Mouse (Mus musculus): Measurements from ENCODE around the gene Arl5a. TPM values are rescaled to one million over a fixed set of nuclear protein-coding genes. Genes with fewer than 3 reads are reported as not detected.

The Arl5a gene
- polyA plus RNA-seq, 1 experiment from 2014 or later = 36.5 TPM

DNA sequence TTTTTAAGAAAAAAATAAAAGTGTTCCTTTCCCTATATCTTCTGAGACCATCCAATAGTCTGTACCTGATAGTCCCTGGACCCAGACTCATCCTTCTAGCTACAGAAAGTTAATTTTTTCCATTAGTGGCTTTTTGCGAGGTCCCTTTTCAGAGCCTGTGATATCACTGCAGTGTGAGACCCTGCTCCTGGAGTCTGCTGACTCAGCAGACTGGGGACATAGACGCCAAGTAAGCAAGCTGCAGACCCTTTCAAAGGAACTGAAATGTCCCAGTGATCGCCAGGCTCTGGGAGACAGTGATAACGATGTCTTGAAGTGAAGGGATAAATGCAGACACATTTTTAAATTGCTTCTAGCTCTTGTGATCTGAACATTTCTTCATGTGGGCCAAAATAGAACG is 21.9 kb upstream of the Arl5a start:
- H3K9ac ChIP-seq (ENCODE audit: low read length) = no peak overlapping the region
- no peaks in the 10 kb centered on the region for H3K9me3 ChIP-seq (ENCODE audit: control insufficient read depth, low read length)
- no peak overlapping the region for H3K27ac ChIP-seq (ENCODE audit: low read length)
- no peaks in the 10 kb centered on the region for H3K36me3 ChIP-seq (ENCODE audit: control insufficient read depth, insufficient read depth, low read length)
- no peak overlapping the region for H3K4me2 ChIP-seq (ENCODE audit: low read depth, low read length)
- H3K4me3 ChIP-seq (ENCODE audit: low read length) = no peak overlapping the region
- no peaks in the 10 kb centered on the region for H3K27me3 ChIP-seq (ENCODE audit: control insufficient read depth, insufficient read depth, low read depth, low read length)
- WGBS = 53% methylated on average over 5 of the region's 5 CpGs
- peaks cover 5% of the 10 kb centered on the region; the same call in 1 of the 2 replicates for H3K4me1 ChIP-seq (replicated peaks; ENCODE audit: control insufficient read depth, insufficient read depth, low read length)
- ATAC-seq (ENCODE audit: low read depth) = no peak

GRCm38 (mm10) chr2:52442125-52442524 is 17.4 kb upstream of the Arl5a start:
- Histone ChIP-seq H3K36me3 (ENCODE audit: control insufficient read depth, insufficient read depth, low read length) (no peaks in the 10 kb centered on the region), H3K27ac (ENCODE audit: low read length) (peak overlapping the region; percentile 67), H3K27me3 (ENCODE audit: control insufficient read depth, insufficient read depth, low read depth, low read length) (no peaks in the 10 kb centered on the region), H3K4me3 (ENCODE audit: low read length) (no peak overlapping the region), H3K4me2 (ENCODE audit: low read depth, low read length) (peak overlapping the region; percentile 11; the same call in 1 of the 2 replicates), H3K9ac (ENCODE audit: low read length) (no peak overlapping the region), H3K9me3 (ENCODE audit: control insufficient read depth, low read length) (no peaks in the 10 kb centered on the region), H3K4me1 (replicated peaks; ENCODE audit: control insufficient read depth, insufficient read depth, low read length) (peaks cover 12% of the 10 kb centered on the region; the same call in 1 of the 2 replicates)
- 27% methylated on average over 5 of the region's 5 CpGs for WGBS
- peak; percentile 72 for ATAC-seq (ENCODE audit: low read depth)

DNA sequence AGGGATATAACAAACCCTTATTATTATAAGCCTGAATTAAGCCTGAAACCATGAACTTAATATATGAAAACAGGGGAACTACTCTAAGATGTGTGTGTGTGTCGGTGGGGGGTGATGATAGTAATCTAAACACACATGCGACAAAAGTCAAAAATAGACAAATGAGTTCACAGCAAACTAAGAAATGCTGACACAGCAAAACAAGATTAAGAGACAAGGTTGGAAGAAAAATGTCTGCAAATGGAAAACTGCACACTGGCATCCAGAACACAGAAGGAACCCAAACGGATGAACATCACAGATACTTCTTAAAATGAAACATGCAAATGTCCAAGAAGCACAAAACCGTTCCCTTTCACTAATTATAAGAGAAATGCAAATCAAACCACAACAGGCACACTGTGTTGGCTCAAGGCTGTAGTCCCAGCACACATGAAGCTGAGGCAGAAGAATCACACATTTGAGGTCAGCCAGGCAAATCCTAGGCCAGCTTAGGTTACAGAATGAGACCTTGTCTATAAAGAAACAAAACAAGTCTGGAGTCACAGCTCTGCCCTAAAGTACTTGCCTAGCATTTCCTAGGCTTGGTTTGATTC is 15.8 kb upstream of the Arl5a start:
- no peak overlapping the region for H3K9ac ChIP-seq (ENCODE audit: low read length)
- no peaks in the 10 kb centered on the region for H3K36me3 ChIP-seq (ENCODE audit: control insufficient read depth, insufficient read depth, low read length)
- peaks cover 15% of the 10 kb centered on the region; the same call in 1 of the 2 replicates for H3K4me1 ChIP-seq (replicated peaks; ENCODE audit: control insufficient read depth, insufficient read depth, low read length)
- ATAC-seq (ENCODE audit: low read depth) = no peak
- whole genome bisulfite sequencing = 78% methylated on average over 4 of the region's 4 CpGs
- H3K4me2 ChIP-seq (ENCODE audit: low read depth, low read length) = no peak overlapping the region
- no peak overlapping the region for H3K4me3 ChIP-seq (ENCODE audit: low read length)
- H3K9me3 ChIP-seq (ENCODE audit: control insufficient read depth, low read length) = no peaks in the 10 kb centered on the region
- H3K27me3 ChIP-seq (ENCODE audit: control insufficient read depth, insufficient read depth, low read depth, low read length) = no peaks in the 10 kb centered on the region
- no peak overlapping the region for H3K27ac ChIP-seq (ENCODE audit: low read length)

GRCm38 (mm10) chr2:52438437-52438836 is 13.7 kb upstream of the Arl5a start:
- no peaks in the 10 kb centered on the region for H3K27me3 ChIP-seq (ENCODE audit: control insufficient read depth, insufficient read depth, low read depth, low read length)
- no peak overlapping the region for H3K4me2 ChIP-seq (ENCODE audit: low read depth, low read length)
- H3K4me3 ChIP-seq (ENCODE audit: low read length) = no peak overlapping the region
- peaks cover 15% of the 10 kb centered on the region; the same call in 1 of the 2 replicates for H3K4me1 ChIP-seq (replicated peaks; ENCODE audit: control insufficient read depth, insufficient read depth, low read length)
- 86% methylated on average over 4 of the region's 4 CpGs for WGBS
- 0 out of 2 replicates have a peak, but pooled peaks have one; percentile 3 for ATAC-seq (ENCODE audit: low read depth)
- no peaks in the 10 kb centered on the region for H3K36me3 ChIP-seq (ENCODE audit: control insufficient read depth, insufficient read depth, low read length)
- no peaks in the 10 kb centered on the region for H3K9me3 ChIP-seq (ENCODE audit: control insufficient read depth, low read length)
- no peak overlapping the region for H3K9ac ChIP-seq (ENCODE audit: low read length)
- H3K27ac ChIP-seq (ENCODE audit: low read length) = no peak overlapping the region

DNA sequence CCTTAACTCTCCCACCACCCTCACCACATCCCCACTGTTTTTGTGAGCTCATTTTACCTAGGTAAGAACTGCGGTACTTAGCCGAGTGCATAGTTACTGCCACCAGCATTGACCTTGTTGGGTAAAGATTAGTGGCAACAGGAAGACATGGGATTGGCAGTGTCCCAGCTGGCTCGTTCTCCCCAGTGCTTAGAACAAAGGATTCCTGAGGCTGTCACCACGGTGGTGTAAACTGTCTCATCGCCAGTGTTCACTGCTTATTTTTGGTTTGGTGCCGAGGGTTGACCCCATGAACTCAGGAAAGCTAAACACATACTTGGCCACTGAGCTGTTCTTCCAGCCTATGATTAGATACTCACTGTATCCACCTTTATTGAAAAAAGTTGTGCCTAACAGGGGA is 13.3 kb upstream of the Arl5a start:
- Histone ChIP-seq H3K9me3 (ENCODE audit: control insufficient read depth, low read length) (no peaks in the 10 kb centered on the region), H3K4me2 (ENCODE audit: low read depth, low read length) (no peak overlapping the region), H3K4me3 (ENCODE audit: low read length) (no peak overlapping the region), H3K36me3 (ENCODE audit: control insufficient read depth, insufficient read depth, low read length) (no peaks in the 10 kb centered on the region), H3K27ac (ENCODE audit: low read length) (no peak overlapping the region), H3K27me3 (ENCODE audit: control insufficient read depth, insufficient read depth, low read depth, low read length) (no peaks in the 10 kb centered on the region), H3K9ac (ENCODE audit: low read length) (no peak overlapping the region), H3K4me1 (replicated peaks; ENCODE audit: control insufficient read depth, insufficient read depth, low read length) (peaks cover 15% of the 10 kb centered on the region; the same call in 1 of the 2 replicates)
- WGBS = 23% methylated on average over 6 of the region's 6 CpGs
- ATAC-seq (ENCODE audit: low read depth) = peak; percentile 85

- Histone ChIP-seq H3K4me2 (ENCODE audit: low read depth, low read length) (no peak overlapping the region), H3K36me3 (ENCODE audit: control insufficient read depth, insufficient read depth, low read length) (no peaks in the 10 kb centered on the region), H3K27ac (ENCODE audit: low read length) (no peak overlapping the region), H3K9me3 (ENCODE audit: control insufficient read depth, low read length) (no peaks in the 10 kb centered on the region), H3K4me1 (replicated peaks; ENCODE audit: control insufficient read depth, insufficient read depth, low read length) (peaks cover 10% of the 10 kb centered on the region; the same call in 1 of the 2 replicates), H3K4me3 (ENCODE audit: low read length) (no peak overlapping the region), H3K27me3 (ENCODE audit: control insufficient read depth, insufficient read depth, low read depth, low read length) (no peaks in the 10 kb centered on the region), H3K9ac (ENCODE audit: low read length) (no peak overlapping the region)
- WGBS = 46% methylated on average over 14 of the region's 14 CpGs
- no peak for ATAC-seq (ENCODE audit: low read depth)
Measured at GRCm38 (mm10) chr2:52435919-52436632, 11.4 kb upstream of the Arl5a start.

- Histone ChIP-seq H3K27ac (ENCODE audit: low read length) (no peak overlapping the region), H3K9me3 (ENCODE audit: control insufficient read depth, low read length) (no peaks in the 10 kb centered on the region), H3K9ac (ENCODE audit: low read length) (no peak overlapping the region), H3K27me3 (ENCODE audit: control insufficient read depth, insufficient read depth, low read depth, low read length) (no peaks in the 10 kb centered on the region), H3K36me3 (ENCODE audit: control insufficient read depth, insufficient read depth, low read length) (no peaks in the 10 kb centered on the region), H3K4me2 (ENCODE audit: low read depth, low read length) (no peak overlapping the region), H3K4me1 (replicated peaks; ENCODE audit: control insufficient read depth, insufficient read depth, low read length) (peaks cover 8% of the 10 kb centered on the region; the same call in 1 of the 2 replicates), H3K4me3 (ENCODE audit: low read length) (no peak overlapping the region)
- 43% methylated on average over 7 of the region's 7 CpGs for WGBS
- peak; percentile 64; the same call in 1 of the 2 replicates for ATAC-seq (ENCODE audit: low read depth)
Measured at GRCm38 (mm10) chr2:52433365-52433764, 8.7 kb upstream of the Arl5a start.

DNA sequence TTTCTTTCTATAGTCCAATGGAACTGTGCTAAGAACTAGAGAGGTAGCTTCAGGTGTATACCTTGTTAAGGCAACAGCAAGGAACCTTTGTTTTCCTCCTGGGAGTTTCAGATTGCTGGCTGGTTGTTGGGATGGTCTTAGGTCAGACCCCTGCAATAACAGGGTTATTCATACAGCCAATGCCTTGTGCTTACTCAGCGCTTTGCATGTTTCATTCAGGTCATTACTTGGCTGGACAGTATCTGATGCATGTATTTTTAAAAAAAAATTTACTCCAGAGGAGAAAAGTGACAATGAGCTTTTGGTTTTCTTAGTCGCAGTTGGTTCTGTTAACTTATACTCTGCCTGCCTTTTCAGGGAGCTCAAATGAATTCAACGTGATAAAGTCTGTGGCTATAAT is 2.7 kb upstream of the Arl5a start:
- Histone ChIP-seq H3K4me2 (ENCODE audit: low read depth, low read length) (no peak overlapping the region), H3K27ac (ENCODE audit: low read length) (no peak overlapping the region), H3K9ac (ENCODE audit: low read length) (no peak overlapping the region), H3K9me3 (ENCODE audit: control insufficient read depth, low read length) (no peaks in the 10 kb centered on the region), H3K27me3 (ENCODE audit: control insufficient read depth, insufficient read depth, low read depth, low read length) (no peaks in the 10 kb centered on the region), H3K4me1 (replicated peaks; ENCODE audit: control insufficient read depth, insufficient read depth, low read length) (peaks cover 16% of the 10 kb centered on the region), H3K4me3 (ENCODE audit: low read length) (no peak overlapping the region), H3K36me3 (ENCODE audit: control insufficient read depth, insufficient read depth, low read length) (no peaks in the 10 kb centered on the region)
- 69% methylated on average over 3 of the region's 3 CpGs for WGBS
- no peak for ATAC-seq (ENCODE audit: low read depth)

GRCm38 (mm10) chr2:52426041-52426440 is 1.3 kb upstream of the Arl5a start:
- WGBS = 83% methylated on average over 3 of the region's 3 CpGs
- Histone ChIP-seq H3K4me1 (replicated peaks; ENCODE audit: control insufficient read depth, insufficient read depth, low read length) (peaks cover 27% of the 10 kb centered on the region), H3K9me3 (ENCODE audit: control insufficient read depth, low read length) (no peaks in the 10 kb centered on the region), H3K27ac (ENCODE audit: low read length) (no peak overlapping the region), H3K27me3 (ENCODE audit: control insufficient read depth, insufficient read depth, low read depth, low read length) (no peaks in the 10 kb centered on the region), H3K9ac (ENCODE audit: low read length) (no peak overlapping the region), H3K4me3 (ENCODE audit: low read length) (peak overlapping the region; percentile 95; the same call in 1 of the 2 replicates), H3K36me3 (ENCODE audit: control insufficient read depth, insufficient read depth, low read length) (no peaks in the 10 kb centered on the region), H3K4me2 (ENCODE audit: low read depth, low read length) (peak overlapping the region; percentile 78)
- no peak for ATAC-seq (ENCODE audit: low read depth)

All from lung, embryonic 16.5 days (tissue).